Mouse (Mus musculus): ENCODE measurements around the gene Nipsnap1. TPM values are rescaled to one million over a fixed set of nuclear protein-coding genes. Genes with fewer than 3 reads are reported as not detected.

The Nipsnap1 gene
- polyA plus RNA-seq (2016; fragmentation: Nextera tagmentation; extraction: Ambion mirVana), result 70.8 and 81.2 TPM in 2 replicates

- Histone ChIP-seq H3K27ac (replicated peaks) (peak within 1 kb of the TSS; percentile 90), H3K9me3 (replicated peaks) (peaks cover 6% of the 10 kb centered on the region; the same call in 1 of the 2 replicates), H3K36me3 (peaks cover 15% of the 10 kb centered on the region), H3K4me3 (peak within 1 kb of the TSS; percentile 85), H3K4me1 (peaks cover 18% of the 10 kb centered on the region), H3K27me3 (ENCODE audit: low read depth, poor library complexity, severe bottlenecking) (no peaks in the 10 kb centered on the region)
- peak; percentile 85 for DNase-seq (ENCODE audit: low spot score)
- WGBS, result 1% methylated on average over 30 of the region's 30 CpGs
Measured at GRCm38 (mm10) chr11:4873755-4874475, at the start of gene Nipsnap1. Gene Nipsnap1 (plus strand): TSS chr11:4873951.

GRCm38 (mm10) chr11:4826152-4826778, 47.5 kb upstream of the Nipsnap1 start:
- Histone ChIP-seq H3K4me3 (no peak overlapping the region), H3K36me3 (0 out of 2 replicates have a peak, but pooled peaks cover 3% of the 10 kb centered on the region), H3K27me3 (ENCODE audit: low read depth, poor library complexity, severe bottlenecking) (no peaks in the 10 kb centered on the region), H3K27ac (replicated peaks) (no peak overlapping the region), H3K9me3 (replicated peaks) (no peaks in the 10 kb centered on the region), H3K4me1 (peaks cover 7% of the 10 kb centered on the region)
- WGBS, result 90% methylated on average over 3 of the region's 3 CpGs
- no peak for DNase-seq (ENCODE audit: low spot score)

- Histone ChIP-seq H3K4me3 (no peak overlapping the region), H3K27me3 (ENCODE audit: low read depth, poor library complexity, severe bottlenecking) (no peaks in the 10 kb centered on the region), H3K9me3 (replicated peaks) (no peaks in the 10 kb centered on the region), H3K27ac (replicated peaks) (no peak overlapping the region), H3K4me1 (no peaks in the 10 kb centered on the region), H3K36me3 (0 out of 2 replicates have a peak, but pooled peaks cover 3% of the 10 kb centered on the region)
- no peak for DNase-seq (ENCODE audit: low spot score)
Measured at GRCm38 (mm10) chr11:4827340-4827739, 46.4 kb upstream of the Nipsnap1 start.

- Histone ChIP-seq H3K4me3 (no peak overlapping the region), H3K4me1 (no peaks in the 10 kb centered on the region)
- WGBS, result 89% methylated on average over 2 of the region's 2 CpGs
Measured at GRCm38 (mm10) chr11:4827916-4828315, 45.8 kb upstream of the Nipsnap1 start.

GRCm38 (mm10) chr11:4831066-4831465, 42.7 kb upstream of the Nipsnap1 start:
- H3K9me3 ChIP-seq (replicated peaks), result no peaks in the 10 kb centered on the region
- H3K27me3 ChIP-seq (ENCODE audit: low read depth, poor library complexity, severe bottlenecking), result no peaks in the 10 kb centered on the region
- no peak overlapping the region for H3K4me3 ChIP-seq
- no peak overlapping the region for H3K27ac ChIP-seq (replicated peaks)
- H3K4me1 ChIP-seq, result no peaks in the 10 kb centered on the region
- H3K36me3 ChIP-seq, result 0 out of 2 replicates have a peak, but pooled peaks cover 3% of the 10 kb centered on the region
- no peak for DNase-seq (ENCODE audit: low spot score)

More at GRCm38 (mm10) chr11:4827916-4828315, 45.8 kb upstream of the Nipsnap1 start:
- DNase-seq (ENCODE audit: low spot score), result no peak
- H3K36me3 ChIP-seq, result 0 out of 2 replicates have a peak, but pooled peaks cover 3% of the 10 kb centered on the region
- no peaks in the 10 kb centered on the region for H3K27me3 ChIP-seq (ENCODE audit: low read depth, poor library complexity, severe bottlenecking)
- no peaks in the 10 kb centered on the region for H3K9me3 ChIP-seq (replicated peaks)
- H3K27ac ChIP-seq (replicated peaks), result no peak overlapping the region

- Histone ChIP-seq H3K9me3 (replicated peaks) (no peaks in the 10 kb centered on the region), H3K4me3 (no peak overlapping the region), H3K4me1 (no peaks in the 10 kb centered on the region), H3K36me3 (0 out of 2 replicates have a peak, but pooled peaks cover 3% of the 10 kb centered on the region), H3K27me3 (ENCODE audit: low read depth, poor library complexity, severe bottlenecking) (no peaks in the 10 kb centered on the region), H3K27ac (replicated peaks) (no peak overlapping the region)
- DNase-seq (ENCODE audit: low spot score), result no peak
- 87% methylated on average over 3 of the region's 3 CpGs for WGBS
Measured at GRCm38 (mm10) chr11:4833295-4833939, 40.3 kb upstream of the Nipsnap1 start.

GRCm38 (mm10) chr11:4835436-4835835, 38.3 kb upstream of the Nipsnap1 start:
- no peak overlapping the region for H3K4me3 ChIP-seq
- H3K9me3 ChIP-seq (replicated peaks), result no peaks in the 10 kb centered on the region
- no peaks in the 10 kb centered on the region for H3K27me3 ChIP-seq (ENCODE audit: low read depth, poor library complexity, severe bottlenecking)
- WGBS, result 86% methylated on average over 6 of the region's 6 CpGs
- H3K4me1 ChIP-seq, result no peaks in the 10 kb centered on the region
- no peaks in the 10 kb centered on the region for H3K36me3 ChIP-seq
- DNase-seq (ENCODE audit: low spot score), result no peak
- no peak overlapping the region for H3K27ac ChIP-seq (replicated peaks)

- Histone ChIP-seq H3K9me3 (replicated peaks) (no peaks in the 10 kb centered on the region), H3K36me3 (no peaks in the 10 kb centered on the region), H3K4me3 (no peak overlapping the region), H3K4me1 (no peaks in the 10 kb centered on the region), H3K27me3 (ENCODE audit: low read depth, poor library complexity, severe bottlenecking) (no peaks in the 10 kb centered on the region), H3K27ac (replicated peaks) (no peak overlapping the region)
- DNase-seq (ENCODE audit: low spot score), result no peak
- WGBS, result 70% methylated on average over 6 of the region's 6 CpGs
Measured at GRCm38 (mm10) chr11:4836755-4837154, 37.0 kb upstream of the Nipsnap1 start.

- H3K9me3 ChIP-seq (replicated peaks), result no peaks in the 10 kb centered on the region
- 82% methylated on average over 5 of the region's 5 CpGs for WGBS
Measured at GRCm38 (mm10) chr11:4837342-4837741, 36.4 kb upstream of the Nipsnap1 start.

GRCm38 (mm10) chr11:4838235-4838634, 35.5 kb upstream of the Nipsnap1 start:
- Histone ChIP-seq H3K9me3 (replicated peaks) (no peaks in the 10 kb centered on the region), H3K27me3 (ENCODE audit: low read depth, poor library complexity, severe bottlenecking) (no peaks in the 10 kb centered on the region), H3K27ac (replicated peaks) (no peak overlapping the region), H3K36me3 (no peaks in the 10 kb centered on the region), H3K4me1 (no peaks in the 10 kb centered on the region), H3K4me3 (no peak overlapping the region)
- WGBS, result 92% methylated on average over 1 of the region's 1 CpGs
- no peak for DNase-seq (ENCODE audit: low spot score)

More at GRCm38 (mm10) chr11:4837342-4837741, 36.4 kb upstream of the Nipsnap1 start:
- Histone ChIP-seq H3K4me1 (no peaks in the 10 kb centered on the region), H3K4me3 (no peak overlapping the region), H3K36me3 (no peaks in the 10 kb centered on the region), H3K27me3 (ENCODE audit: low read depth, poor library complexity, severe bottlenecking) (no peaks in the 10 kb centered on the region), H3K27ac (replicated peaks) (no peak overlapping the region)
- DNase-seq (ENCODE audit: low spot score), result no peak

- Histone ChIP-seq H3K4me3 (no peak overlapping the region), H3K36me3 (no peaks in the 10 kb centered on the region), H3K27me3 (ENCODE audit: low read depth, poor library complexity, severe bottlenecking) (no peaks in the 10 kb centered on the region), H3K27ac (replicated peaks) (no peak overlapping the region), H3K9me3 (replicated peaks) (no peaks in the 10 kb centered on the region), H3K4me1 (no peaks in the 10 kb centered on the region)
- 88% methylated on average over 3 of the region's 3 CpGs for WGBS
- no peak for DNase-seq (ENCODE audit: low spot score)
Measured at GRCm38 (mm10) chr11:4840942-4841526, 32.7 kb upstream of the Nipsnap1 start.

- Histone ChIP-seq H3K9me3 (replicated peaks) (no peaks in the 10 kb centered on the region), H3K36me3 (no peaks in the 10 kb centered on the region), H3K4me3 (peak overlapping the region; percentile 98), H3K27me3 (ENCODE audit: low read depth, poor library complexity, severe bottlenecking) (no peaks in the 10 kb centered on the region), H3K27ac (replicated peaks) (peak overlapping the region; percentile 97), H3K4me1 (peaks cover 24% of the 10 kb centered on the region)
- no peak for DNase-seq (ENCODE audit: low spot score)
- WGBS, result under 1% methylated on average over 50 of the region's 50 CpGs
Measured at GRCm38 (mm10) chr11:4848483-4849248, 25.1 kb upstream of the Nipsnap1 start.

All from midbrain, embryonic 10.5 days (tissue).